Mouse (Mus musculus) gastrocnemius, postnatal 10 days (tissue): ENCODE results near the gene Arpp21. TPM values are rescaled to one million over a fixed set of nuclear protein-coding genes. Genes with fewer than 3 reads are reported as not detected.

Experiments
- DNase-seq: peaks from one replicate; pipeline ENCODE4 v3.0.0; 2021; ENCODE audit warnings: mixed read lengths
- long read RNA-seq, 2 experiments: library from polyadenylated mRNA; stranded (forward); transcript quantifications; one replicate each; pipeline ENCODE4 v2.0.0; 2021
- total RNA-seq, 2 experiments: library from RNA; stranded (reverse); gene quantifications; 2 replicates each; pipeline ENCODE4 v1.2.3; 2021

Arpp21 gene
- total RNA-seq: 10 to 100 TPM; 52.9 to 54.1 TPM
- long read RNA-seq, experiment 1, partial matches to known transcripts: 6 of 47 reads
- long read RNA-seq, experiment 1, other reads (novel, unspliced or antisense): 37 of 47 reads
- long read RNA-seq, experiment 2, partial matches to known transcripts: 6 of 34 reads
- long read RNA-seq, experiment 2, other reads (novel, unspliced or antisense): 23 of 34 reads

DNA sequence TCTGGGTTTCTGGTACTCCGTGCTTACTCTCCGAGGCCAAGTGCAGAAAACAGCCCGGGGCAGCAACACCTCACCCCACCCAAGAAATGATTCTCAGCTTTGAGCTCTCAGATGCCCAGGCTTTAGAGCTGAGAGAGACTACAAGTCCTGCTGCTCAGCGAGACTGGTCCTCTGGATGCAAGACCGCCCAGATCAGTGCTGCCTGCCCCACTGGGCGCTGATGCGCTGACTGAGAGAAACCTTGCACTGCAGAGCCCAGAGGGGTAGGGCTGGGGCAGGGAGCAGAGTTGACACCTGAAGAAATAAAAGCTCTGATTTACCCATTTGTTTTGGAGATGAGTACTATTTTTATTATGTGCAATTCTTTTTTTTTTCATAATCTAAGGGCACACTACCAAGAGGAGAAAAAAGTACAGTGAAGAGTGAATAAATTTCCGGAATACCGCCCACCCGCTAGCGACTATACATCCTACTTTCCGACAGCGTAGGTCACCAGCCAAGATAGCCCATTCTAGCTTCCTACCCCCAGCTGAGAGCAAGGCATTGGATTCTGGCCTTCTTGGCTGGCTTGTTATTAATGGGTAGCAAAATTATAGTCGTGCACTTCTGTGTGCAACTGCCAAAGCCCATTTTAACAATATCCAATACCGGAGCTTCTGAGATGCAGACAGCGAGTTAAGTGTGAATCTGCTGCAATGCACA, at the start of gene Arpp21:
Arpp21 (minus strand) TSS at position 243 of the 702 bp plus-strand sequence.
- no peak for DNase-seq

DNA sequence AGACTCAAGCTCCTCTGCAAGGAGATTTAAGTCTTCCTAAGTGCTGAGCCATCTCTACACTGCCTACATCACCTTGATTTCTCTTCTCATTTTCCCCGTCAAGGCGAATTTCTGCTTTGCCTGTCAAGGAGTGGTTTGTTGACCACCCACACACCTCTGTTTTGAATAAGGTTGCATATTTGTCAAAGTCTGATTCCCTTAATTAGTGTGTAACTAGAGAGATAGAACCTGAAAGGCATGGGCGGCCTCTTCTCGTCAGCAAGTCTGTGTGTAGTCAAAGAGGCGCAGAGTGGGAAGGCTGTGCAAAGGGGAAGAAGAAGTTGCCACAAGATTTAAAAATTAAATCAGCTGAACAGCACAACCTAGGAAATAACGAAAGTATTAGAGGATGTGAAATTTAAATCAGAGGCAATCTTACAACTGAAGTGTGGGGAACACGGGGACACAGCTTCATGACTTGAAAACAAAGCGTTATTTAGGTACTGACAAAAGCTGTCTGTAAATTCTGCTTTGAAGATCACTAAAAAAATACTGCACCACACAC, 36.8 kb upstream of the Arpp21 start:
- no peak for DNase-seq

DNA sequence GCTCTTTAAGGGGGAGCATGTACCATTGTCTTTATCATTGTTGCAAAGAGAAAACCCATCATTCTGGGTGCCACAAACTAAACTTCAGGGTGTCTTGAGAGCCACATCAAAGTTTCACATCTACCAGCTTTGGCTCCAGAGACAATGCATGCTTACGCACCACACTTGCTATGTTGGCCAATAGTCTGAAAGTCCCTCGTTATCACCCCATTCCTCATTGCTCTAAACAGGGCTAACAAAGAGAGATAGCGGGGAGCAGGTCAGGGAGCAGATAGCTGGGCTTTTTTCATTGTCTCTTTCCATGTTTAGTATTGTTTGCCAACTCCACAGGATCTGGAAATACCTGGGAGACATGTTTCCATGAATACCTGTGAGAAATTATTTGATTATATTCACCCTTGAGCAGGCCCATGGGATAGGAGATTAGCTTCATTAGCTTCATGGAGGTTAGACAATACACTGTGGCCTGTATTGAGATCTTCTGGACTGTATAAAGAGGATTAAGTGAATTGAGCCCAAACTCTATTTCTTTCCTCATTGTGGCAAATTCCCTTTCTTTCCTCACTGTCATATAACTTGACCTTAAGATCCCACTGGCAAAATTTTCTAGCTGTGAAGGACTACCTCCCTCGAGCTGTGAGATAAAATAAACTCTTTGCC, 29.4 kb upstream of the Arpp21 start:
- DNase-seq: no peak

DNA sequence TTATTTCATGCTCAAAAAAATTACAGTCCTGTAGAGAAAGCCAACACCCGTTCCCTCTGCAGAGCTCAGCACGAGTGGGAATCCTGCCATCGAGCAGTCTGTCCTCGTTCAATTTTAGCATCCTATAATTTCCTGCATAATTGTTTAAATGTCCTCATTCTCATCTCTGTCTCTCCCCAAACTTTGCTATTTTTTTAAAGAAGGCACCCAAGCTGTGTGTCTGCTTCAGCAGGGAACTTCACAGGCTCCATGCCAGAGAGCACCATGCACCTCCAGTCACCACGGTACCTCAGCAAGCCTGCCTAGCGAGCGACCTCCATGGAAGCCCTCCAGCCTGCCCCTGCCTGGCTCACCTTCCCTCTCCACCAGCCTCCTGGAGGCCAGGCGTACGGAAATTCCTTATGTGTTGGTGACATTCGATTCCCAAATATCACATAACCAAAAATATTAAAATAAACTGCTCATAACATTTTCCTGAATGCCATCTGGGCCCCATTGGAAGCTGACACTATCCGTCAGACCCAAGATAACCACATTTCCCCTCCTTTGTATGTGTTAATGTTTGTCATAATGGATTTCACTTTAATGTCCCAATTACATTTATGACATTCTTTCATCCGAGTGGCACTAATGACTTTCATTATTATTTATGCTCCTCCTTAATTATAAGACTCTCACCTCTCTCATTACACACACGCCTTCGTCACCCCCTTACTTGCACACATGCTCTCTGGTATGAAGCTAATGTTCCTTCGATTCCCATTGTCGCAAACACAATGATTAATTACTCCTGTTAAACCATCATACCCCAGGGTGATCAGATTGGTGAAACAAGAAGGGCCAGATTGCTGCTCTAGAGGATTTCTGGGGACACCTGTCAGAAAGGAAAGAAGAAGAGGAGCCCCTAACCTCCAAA, 26.5 kb upstream of the Arpp21 start:
- DNase-seq: no peak

DNA sequence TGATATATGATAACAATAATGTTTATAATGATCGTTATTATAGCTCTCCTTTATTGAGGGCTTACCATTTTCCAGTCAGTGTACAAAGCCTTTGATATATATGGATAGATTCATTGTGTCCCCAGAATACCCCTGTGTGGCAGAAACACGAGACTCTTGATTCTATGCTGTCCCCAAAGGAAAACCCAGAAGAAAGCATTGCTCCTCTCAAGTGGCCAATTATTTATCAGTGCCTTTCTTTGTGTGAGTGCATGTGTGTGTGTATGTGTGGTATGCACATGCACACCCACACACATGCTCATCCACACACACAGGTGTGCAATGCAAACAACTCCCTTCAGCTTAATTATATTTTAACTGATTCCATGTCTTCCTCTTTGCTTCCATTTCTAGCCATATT, 25.8 kb upstream of the Arpp21 start:
- DNase-seq: no peak

DNA sequence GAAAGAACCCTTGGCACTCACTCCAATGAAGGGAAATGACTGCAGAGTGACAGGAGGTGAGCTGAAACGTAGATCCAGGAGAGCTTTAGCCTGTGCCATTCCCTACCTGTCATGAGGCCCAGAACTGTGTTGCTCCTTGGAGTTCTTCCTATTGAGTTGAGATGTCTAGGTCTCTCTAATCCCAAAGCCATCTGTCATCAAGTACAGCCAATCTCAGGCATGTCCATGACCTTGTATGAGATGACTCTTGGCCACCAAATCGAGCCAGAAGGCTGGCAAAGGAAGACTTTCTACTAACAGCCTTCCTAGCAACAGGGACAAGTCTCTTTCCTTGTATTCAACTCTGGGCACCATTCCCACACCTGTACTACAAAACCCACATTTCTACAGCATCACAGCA, 25.0 kb upstream of the Arpp21 start:
- DNase-seq: no peak

DNA sequence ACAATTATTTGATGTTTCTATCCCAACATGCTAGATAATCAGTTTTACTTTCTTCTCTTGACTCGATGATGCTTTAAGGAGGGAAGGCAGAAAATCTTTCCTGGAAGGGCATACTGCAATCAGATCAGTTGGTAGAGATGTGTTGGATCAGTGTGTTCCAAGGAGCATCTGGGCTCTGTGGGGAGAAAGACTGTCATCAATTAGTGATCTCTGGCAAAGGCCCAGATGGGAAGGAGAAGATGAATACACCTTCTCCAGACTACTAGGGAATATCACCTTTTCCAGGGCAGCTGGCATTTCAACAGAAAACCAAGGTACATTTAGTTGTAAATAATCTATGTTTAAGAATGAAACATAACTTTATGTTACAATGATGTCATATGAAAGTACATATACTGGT, 22.8 kb upstream of the Arpp21 start:
- no peak for DNase-seq

DNA sequence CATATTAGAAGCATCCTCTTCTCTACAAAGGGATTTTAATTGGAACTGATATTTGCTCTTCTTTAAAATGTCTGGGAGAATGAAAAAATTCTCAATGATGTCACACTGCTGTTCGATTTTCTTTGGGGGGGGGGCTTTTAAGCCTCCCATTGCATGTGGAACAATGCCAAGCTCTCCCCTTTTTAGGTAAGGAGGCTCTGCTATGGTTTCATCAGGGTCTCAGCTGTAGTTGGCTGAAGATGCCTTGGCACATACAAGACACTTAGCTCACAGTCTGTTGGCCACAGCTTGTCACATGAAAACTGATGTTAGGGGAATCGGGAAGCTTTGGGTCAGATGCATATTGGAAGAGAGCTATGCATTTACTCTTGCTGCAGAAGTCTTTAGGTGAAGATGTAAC, 20.2 kb upstream of the Arpp21 start:
- no peak for DNase-seq

DNA sequence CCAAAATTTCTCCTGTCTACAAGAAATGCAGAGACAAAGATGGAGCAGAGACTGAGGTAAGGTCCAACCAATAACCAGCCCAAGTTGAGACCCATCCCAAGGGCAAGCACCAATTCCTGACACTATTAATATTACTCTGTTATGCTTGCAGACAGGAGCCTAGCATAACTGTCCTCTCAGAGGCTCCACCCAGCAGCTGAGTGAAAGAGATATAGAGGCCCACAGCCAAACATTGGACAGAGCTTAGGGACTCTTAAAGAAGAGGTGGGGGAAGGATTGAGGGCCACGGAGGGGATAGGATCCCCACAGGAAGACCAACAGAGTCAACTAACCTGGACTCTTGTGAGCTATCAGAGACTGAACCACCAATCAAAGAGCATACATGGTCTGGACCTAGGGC, 18.0 kb upstream of the Arpp21 start:
- DNase-seq: no peak

DNA sequence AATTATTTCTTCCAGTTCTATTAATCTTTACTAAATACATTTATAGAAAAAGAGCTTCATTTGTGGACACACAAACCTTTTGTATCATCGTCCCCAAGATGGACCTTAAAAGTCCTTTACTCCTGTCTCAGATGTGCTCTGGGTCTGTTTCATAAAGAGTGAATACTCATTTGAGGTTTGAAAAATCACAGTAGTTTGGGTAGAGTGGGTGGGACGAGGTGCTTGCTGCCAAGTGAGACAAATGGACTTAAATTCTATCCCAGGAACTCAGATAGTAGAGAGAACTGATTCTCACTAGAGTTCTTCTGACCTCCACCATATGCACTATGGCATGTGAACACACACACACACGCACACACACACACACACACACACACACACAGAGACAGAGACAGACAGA, 16.1 kb upstream of the Arpp21 start:
- no peak for DNase-seq

DNA sequence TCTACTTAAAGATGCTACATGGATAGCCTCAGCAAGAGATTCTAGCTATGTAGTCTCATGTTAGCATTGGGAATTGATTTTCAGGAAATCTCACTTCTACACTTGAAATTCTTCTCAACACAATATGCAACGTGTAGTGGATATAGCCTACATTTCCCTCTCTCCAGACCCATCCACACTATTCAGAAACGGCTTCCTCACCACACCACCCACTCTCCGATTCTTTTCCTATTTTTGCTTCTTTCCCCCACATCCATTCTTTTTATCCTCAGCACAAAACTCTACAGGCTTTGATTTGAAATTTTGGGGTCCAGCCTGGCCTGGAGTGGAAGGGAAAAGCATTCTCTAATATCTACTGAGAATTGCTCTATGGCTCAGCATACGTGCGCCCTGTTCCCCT, 15.6 kb upstream of the Arpp21 start:
- no peak for DNase-seq

DNA sequence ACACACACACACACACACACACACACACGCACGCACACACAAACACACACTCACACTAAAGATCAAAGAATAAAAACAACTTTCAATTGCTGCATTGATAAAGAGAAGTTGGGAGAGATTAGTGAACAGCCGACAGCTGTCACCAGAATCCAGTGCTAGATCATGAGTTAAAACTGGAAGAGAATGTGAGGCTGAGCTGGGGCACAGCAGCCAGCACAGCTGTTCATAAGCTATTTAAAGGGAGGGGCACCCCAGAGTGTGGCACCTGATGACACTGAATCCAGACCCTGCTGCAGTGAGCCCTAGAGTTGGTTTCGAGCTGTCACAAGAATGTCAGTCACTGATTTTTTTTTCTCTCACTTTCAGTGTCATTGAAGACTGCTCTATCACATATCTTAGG, 14.0 kb upstream of the Arpp21 start:
- DNase-seq: no peak

DNA sequence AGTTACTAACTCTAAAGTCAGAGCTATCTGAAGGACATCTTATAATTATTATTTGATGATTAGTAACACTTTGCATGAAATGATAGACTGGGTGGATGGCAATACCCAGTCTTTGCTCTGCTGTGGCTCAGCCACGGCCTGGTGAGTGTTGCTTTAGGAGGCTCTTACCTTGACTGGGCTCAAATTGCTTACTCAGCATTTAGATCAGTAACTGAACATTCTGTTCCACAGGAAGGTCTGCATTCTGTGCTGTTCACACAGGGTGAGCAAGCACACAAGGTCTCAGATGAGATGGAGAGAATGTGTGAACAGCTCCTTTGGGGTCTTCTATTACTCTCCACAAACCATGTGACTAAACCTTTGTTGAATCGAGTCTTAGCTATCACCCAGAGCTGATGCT, 11.4 kb upstream of the Arpp21 start:
- DNase-seq: no peak

DNA sequence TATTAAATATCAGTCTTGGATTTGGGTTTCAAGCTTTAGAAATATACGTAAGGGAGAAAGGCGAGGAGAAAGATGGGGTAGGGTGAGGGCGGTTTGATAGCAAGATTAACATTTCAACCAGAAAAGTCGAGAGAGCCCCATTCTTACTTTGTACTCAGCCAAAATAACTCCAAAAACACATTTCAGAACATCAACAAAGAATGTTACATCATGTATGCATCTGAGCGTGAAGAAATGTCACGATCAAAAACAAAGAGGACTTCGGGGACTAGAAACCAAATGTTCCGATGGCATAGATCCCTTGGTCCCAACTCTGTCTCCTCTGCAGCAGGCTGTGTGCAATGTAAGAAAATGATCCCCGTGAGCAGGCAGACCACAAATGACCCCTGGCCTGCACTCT, 2.4 kb upstream of the Arpp21 start:
- no peak for DNase-seq

DNA sequence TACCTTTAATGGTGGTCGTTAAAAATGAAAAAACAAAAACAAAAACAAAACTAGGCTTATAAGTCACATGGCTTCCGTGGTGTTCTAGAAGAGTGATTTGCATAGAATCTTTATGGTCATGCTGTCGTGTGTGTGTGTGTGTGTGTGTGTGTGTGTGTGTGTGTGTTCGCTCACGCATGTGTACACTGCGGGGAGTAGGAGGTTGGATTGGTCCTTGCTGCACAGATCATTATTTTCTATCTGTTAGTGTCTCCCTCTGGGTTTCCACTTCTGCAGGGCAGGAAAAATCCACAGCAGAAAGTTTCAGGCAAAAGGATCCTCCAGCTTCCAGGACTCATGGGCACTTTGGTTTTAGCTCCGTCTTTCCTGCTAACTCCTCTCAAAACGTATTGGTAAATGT, 813 bp upstream of the Arpp21 start:
- DNase-seq: no peak

DNA sequence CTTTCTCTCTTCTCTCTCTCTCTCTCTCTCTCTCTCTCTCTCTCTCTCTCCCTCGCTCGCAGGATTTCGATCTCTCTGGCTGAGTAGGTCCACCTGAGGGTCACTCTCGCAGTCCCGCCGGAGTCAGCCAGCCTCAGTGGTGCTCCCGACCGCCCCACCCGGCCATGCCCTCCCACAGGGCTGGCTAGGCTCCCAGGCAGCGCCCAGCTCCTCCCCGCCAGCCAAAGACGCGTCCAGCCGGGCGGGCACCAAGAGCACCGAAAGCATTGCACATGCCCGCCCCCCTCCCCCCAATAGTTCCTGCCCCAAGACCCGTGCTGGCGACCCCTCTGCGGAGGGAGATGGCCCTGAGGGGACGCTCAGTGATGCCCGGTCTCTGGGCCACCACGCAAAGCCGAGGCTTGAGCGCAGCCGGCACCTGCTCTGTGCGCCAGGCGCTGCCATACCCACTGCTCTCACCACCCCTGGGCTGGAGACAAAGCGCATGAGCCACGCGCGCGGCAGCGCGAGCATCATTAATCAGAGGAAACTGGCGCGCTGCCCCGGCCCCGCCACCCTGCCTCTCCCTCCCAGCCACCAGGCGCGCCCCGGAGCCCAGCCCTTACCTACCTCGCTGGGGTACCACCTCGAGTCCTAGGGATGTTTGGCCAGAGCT, 570 bp downstream of the Arpp21 start:
- peak; percentile 61 for DNase-seq

DNA sequence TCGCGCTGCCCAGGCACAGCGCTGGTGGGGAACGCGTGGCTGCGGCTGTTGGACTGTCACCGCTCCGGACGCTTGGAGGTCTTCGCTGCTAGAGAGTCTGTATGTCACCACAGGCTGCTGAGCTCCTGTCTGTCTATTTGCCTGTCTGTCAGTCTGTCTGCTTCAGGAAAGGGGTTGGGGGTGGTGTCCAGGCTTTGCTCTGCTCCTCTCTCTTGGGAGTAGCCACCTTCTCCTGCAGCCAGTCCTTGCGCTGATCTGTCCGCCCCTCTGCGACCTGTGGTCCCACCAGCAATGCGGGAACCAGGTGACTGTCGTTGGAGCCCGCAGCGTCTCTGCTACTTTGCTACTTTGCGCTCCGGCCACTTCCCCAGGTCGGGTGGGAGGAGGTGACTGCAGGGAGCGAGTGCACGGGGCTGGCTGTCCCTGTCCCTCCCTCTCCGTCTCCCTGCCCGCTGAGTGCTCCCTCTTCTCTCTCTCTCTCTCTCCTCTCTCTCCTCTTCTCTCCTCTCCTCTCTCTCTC, 1.2 kb downstream of the Arpp21 start:
- DNase-seq: peak; percentile 20

DNA sequence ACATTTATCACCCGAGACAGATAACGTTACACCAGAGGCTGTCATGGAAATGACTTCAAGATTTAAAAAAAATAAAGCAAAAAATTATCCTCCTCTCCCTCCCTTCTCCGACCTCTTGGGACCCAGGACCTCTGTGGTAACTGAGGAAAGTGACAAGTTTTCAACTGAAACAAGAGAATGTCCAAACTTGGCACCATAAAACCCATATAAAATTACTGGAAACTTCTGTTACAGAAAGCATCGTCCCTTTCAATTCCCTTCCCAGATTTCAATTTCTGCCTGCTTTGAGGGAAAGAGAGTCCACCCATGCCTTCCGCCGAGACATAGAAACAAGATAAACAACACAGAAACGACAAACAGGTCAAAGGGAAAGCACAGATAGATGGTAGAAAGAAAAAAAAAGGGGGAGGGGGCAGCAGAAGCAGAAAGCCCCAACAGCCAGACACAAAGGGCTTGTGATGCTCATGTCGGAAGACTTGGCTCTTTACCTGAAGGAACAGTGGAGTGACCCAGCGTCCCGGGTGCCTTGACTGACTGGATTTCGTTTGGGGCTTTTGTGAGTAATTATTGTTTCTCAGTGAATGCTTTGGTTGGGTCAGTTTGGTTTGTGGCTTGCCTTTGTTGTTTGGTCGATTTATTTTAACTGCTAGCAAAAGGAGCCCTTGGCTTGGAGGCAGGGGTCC, 1.8 kb downstream of the Arpp21 start:
- no peak for DNase-seq

DNA sequence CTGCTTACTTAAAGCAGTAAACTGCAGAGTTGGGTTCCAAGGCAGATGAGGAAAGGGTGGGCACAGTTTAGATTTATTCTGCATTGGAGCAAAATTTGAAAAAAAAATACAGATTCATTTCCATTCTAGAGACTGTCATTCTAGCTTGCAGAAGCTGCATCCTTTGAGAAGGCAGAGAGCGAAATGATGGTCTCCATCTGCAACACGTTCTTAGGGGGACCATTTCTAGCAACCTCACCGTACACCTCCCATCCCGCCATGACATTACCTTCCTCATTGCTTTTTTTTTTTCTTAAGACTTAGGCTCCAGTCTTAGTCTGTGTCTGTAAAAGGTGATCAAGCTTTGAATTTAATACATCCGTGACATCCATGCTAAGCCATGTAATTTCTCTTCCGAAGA, 2.4 kb downstream of the Arpp21 start:
- no peak for DNase-seq

DNA sequence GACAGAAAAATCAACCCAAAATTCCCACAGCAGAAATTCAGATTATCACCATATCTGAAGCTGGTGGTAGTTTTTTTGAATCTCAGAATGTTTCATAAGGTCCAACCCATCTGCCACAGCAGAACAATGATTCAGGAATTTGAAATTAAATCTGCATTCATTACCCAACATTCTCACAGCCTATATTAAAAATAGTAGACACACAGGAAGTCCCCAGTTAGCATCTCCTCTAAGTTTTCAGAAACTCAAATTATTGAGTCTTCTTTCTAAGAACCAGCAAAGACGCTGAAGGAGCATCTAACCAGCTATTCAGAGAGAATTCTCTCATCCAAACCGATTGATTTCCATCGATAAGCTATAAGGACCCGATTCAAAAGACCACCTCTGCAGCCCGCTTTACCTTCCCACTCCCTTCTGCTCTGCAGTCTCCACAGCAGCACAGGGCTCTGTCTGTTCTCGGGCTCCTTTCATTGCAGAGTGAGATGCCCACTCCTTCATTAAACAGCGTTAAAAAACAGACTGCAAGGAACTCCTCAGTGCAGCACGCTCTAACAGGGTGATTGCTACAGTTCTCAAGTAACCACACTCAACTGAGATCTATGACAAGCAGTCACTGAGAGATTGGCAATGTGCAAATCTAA, 3.7 kb downstream of the Arpp21 start:
- no peak for DNase-seq

DNA sequence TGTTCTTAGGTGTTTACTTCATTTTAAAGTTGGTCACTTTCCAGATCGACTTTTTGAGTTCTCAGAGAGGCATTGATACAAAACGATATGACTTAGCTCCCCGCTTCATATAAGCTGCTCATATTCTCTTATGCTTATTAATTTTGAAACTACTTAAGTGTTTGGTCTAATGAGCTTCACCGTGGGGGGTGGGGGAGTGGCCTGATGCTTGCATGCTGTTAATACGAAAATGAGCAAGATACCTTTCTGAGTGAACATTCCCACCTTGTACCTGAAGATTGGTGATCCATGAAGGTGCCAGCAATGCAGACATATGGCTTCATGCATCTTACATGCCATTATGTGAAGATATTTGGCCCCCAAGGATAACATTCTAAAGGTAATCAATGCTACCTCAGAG, 4.4 kb downstream of the Arpp21 start:
- no peak for DNase-seq
